Mouse (Mus musculus) hindbrain, embryonic 12.5 days (tissue): ENCODE data around the gene Ghitm. TPM values are rescaled to one million over a fixed set of nuclear protein-coding genes. Genes with fewer than 3 reads are reported as not detected.
A peak's percentile ranks its signal among the peaks of the same experiment; 100 is the strongest.
"Not testable (repeated sequence)": the region's sequence is repeated elsewhere in the genome, so short reads cannot be mapped to it uniquely, and the experiment has no call there.

Source experiments
- ATAC-seq: fragments of 200-750 bp; cut with Nextera tagmentation; 2 replicates; pipeline ENCODE4 v1.8.0; 2017; ENCODE audit warnings: moderate TSS enrichment; ENCODE audit not compliant: low FRiP score
- H3K27ac ChIP-seq: fragments of 300-500 bp; sonication (generic); 2 replicates; pipeline ENCODE4 v1.5.1; 2016; ENCODE audit warnings: mild to moderate bottlenecking
- H3K27me3 ChIP-seq: fragments of 300-500 bp; sonication (generic); 2 replicates; pipeline ENCODE4 v1.6.1; 2016; ENCODE audit warnings: mild to moderate bottlenecking
- H3K36me3 ChIP-seq: fragments of 300-500 bp; sonication (generic); 2 replicates; pipeline ENCODE4 v1.6.1; 2016; ENCODE audit warnings: mild to moderate bottlenecking
- H3K4me1 ChIP-seq: fragments of 300-500 bp; sonication (generic); 2 replicates; pipeline ENCODE4 v1.6.1; 2016
- H3K4me2 ChIP-seq: fragments of 300-500 bp; sonication (generic); replicated peaks from 2 replicates; pipeline ENCODE4 v1.6.1; 2016; ENCODE audit warnings: mild to moderate bottlenecking
- H3K4me3 ChIP-seq: fragments of 300-500 bp; sonication (generic); 2 replicates; pipeline ENCODE4 v1.5.1; 2016; ENCODE audit warnings: mild to moderate bottlenecking
- H3K9ac ChIP-seq: fragments of 300-500 bp; sonication (generic); 2 replicates; pipeline ENCODE4 v1.6.1; 2016; ENCODE audit warnings: mild to moderate bottlenecking, moderate library complexity
- H3K9me3 ChIP-seq: fragments of 300-500 bp; sonication (generic); replicated peaks from 2 replicates; pipeline ENCODE4 v1.6.1; 2016; ENCODE audit warnings: mild to moderate bottlenecking
- WGBS: fragments of 180-500 bp; shearing (Covaris S2); methylation state at CpG from one replicate; pipeline ENCODE4 v1.1.7; 2016; 5-methylcytosine and 5-hydroxymethylcytosine counted together
- polyA plus RNA-seq: library from polyadenylated mRNA; unstranded; fragments of >200 nt; fragmentation: Nextera tagmentation; extraction: Ambion mirVana; gene quantifications from 2 replicates; pipeline ENCODE4 v1.2.1, GENCODE M21; 2016

Gene Ghitm
- polyA plus RNA-seq, result 185 and 190 TPM in 2 replicates

- peaks cover 19% of the 10 kb centered on the region; the same call in 1 of the 2 replicates for H3K36me3 ChIP-seq
- peak within 1 kb of the TSS; percentile 69 for H3K4me2 ChIP-seq
- peak within 1 kb of the TSS; percentile 87 for H3K9ac ChIP-seq
- H3K9me3 ChIP-seq, result no peaks in the 10 kb centered on the region
- H3K4me1 ChIP-seq, result peaks cover 6% of the 10 kb centered on the region
- peak within 1 kb of the TSS; percentile 91 for H3K4me3 ChIP-seq
- under 1% methylated on average over 38 of the region's 38 CpGs for WGBS
- ATAC-seq, result peak; percentile 99
- H3K27ac ChIP-seq, result peak within 1 kb of the TSS; percentile 83
- H3K27me3 ChIP-seq, result no peaks in the 10 kb centered on the region
Measured at GRCm38 (mm10) chr14:37135127-37135593, at the start of gene Ghitm. Gene Ghitm, minus strand, starts transcription at chr14:37135272.

GRCm38 (mm10) chr14:37184871-37185270, 49.8 kb upstream of the Ghitm start:
- Histone ChIP-seq H3K36me3 (no peaks in the 10 kb centered on the region), H3K4me2 (no peak overlapping the region), H3K9ac (no peak overlapping the region), H3K9me3 (no peaks in the 10 kb centered on the region), H3K4me1 (no peaks in the 10 kb centered on the region), H3K4me3 (no peak overlapping the region), H3K27ac (no peak overlapping the region), H3K27me3 (no peaks in the 10 kb centered on the region)
- 92% methylated on average over 2 of the region's 2 CpGs for WGBS
- no peak for ATAC-seq

GRCm38 (mm10) chr14:37174484-37174883, 39.4 kb upstream of the Ghitm start:
- no peaks in the 10 kb centered on the region for H3K36me3 ChIP-seq
- H3K9me3 ChIP-seq, result no peaks in the 10 kb centered on the region
- no peaks in the 10 kb centered on the region for H3K4me1 ChIP-seq
- H3K27ac ChIP-seq, result no peak overlapping the region
- no peak overlapping the region for H3K9ac ChIP-seq
- no peak for ATAC-seq
- 79% methylated on average over 3 of the region's 3 CpGs for WGBS
- H3K4me2 ChIP-seq, result no peak overlapping the region
- H3K27me3 ChIP-seq, result no peaks in the 10 kb centered on the region
- no peak overlapping the region for H3K4me3 ChIP-seq

GRCm38 (mm10) chr14:37165266-37165926, 30.3 kb upstream of the Ghitm start:
- whole genome bisulfite sequencing, result 63% methylated on average over 1 of the region's 1 CpGs
- Histone ChIP-seq H3K9ac (no peak overlapping the region), H3K4me2 (no peak overlapping the region), H3K9me3 (no peaks in the 10 kb centered on the region), H3K4me1 (no peaks in the 10 kb centered on the region), H3K27ac (no peak overlapping the region), H3K4me3 (no peak overlapping the region), H3K36me3 (no peaks in the 10 kb centered on the region), H3K27me3 (no peaks in the 10 kb centered on the region)
- no peak for ATAC-seq

- Histone ChIP-seq H3K36me3 (no peaks in the 10 kb centered on the region), H3K9ac (no peak overlapping the region), H3K27me3 (no peaks in the 10 kb centered on the region), H3K9me3 (peaks cover 4% of the 10 kb centered on the region; the same call in 1 of the 2 replicates), H3K4me1 (no peaks in the 10 kb centered on the region), H3K27ac (no peak overlapping the region), H3K4me3 (no peak overlapping the region), H3K4me2 (no peak overlapping the region)
- ATAC-seq, result no peak
- WGBS, result 84% methylated on average over 4 of the region's 4 CpGs
Measured at GRCm38 (mm10) chr14:37164392-37165032, 29.4 kb upstream of the Ghitm start.

GRCm38 (mm10) chr14:37163277-37163956, 28.3 kb upstream of the Ghitm start:
- Histone ChIP-seq H3K4me2 (no peak overlapping the region), H3K9ac (no peak overlapping the region), H3K27me3 (no peaks in the 10 kb centered on the region), H3K27ac (no peak overlapping the region), H3K36me3 (no peaks in the 10 kb centered on the region), H3K4me1 (no peaks in the 10 kb centered on the region), H3K9me3 (peaks cover 5% of the 10 kb centered on the region; the same call in 1 of the 2 replicates), H3K4me3 (no peak overlapping the region)
- ATAC-seq, result no peak
- WGBS, result 81% methylated on average over 4 of the region's 4 CpGs

GRCm38 (mm10) chr14:37154391-37154790, 19.3 kb upstream of the Ghitm start:
- H3K9me3 ChIP-seq, result peaks cover 14% of the 10 kb centered on the region
- WGBS, result 85% methylated on average over 1 of the region's 1 CpGs
- no peaks in the 10 kb centered on the region for H3K4me1 ChIP-seq
- H3K27me3 ChIP-seq, result no peaks in the 10 kb centered on the region
- H3K9ac ChIP-seq, result no peak overlapping the region
- no peak for ATAC-seq
- no peak overlapping the region for H3K4me2 ChIP-seq
- no peaks in the 10 kb centered on the region for H3K36me3 ChIP-seq
- H3K4me3 ChIP-seq, result no peak overlapping the region
- no peak overlapping the region for H3K27ac ChIP-seq

- no peak overlapping the region for H3K4me2 ChIP-seq
- peaks cover 3% of the 10 kb centered on the region for H3K4me1 ChIP-seq
- ATAC-seq, result no peak
- H3K27me3 ChIP-seq, result no peaks in the 10 kb centered on the region
- WGBS, result 62% methylated on average over 8 of the region's 8 CpGs
- no peaks in the 10 kb centered on the region for H3K9me3 ChIP-seq
- no peak overlapping the region for H3K9ac ChIP-seq
- no peaks in the 10 kb centered on the region for H3K36me3 ChIP-seq
- no peak overlapping the region for H3K4me3 ChIP-seq
- no peak overlapping the region for H3K27ac ChIP-seq
Measured at GRCm38 (mm10) chr14:37139051-37139710, 4.1 kb upstream of the Ghitm start.

GRCm38 (mm10) chr14:37137596-37137995, 2.5 kb upstream of the Ghitm start:
- 86% methylated on average over 3 of the region's 3 CpGs for WGBS
- ATAC-seq, H3K4me2 ChIP-seq, H3K27ac ChIP-seq, H3K4me3 ChIP-seq, H3K36me3 ChIP-seq, H3K27me3 ChIP-seq, H3K9ac ChIP-seq, H3K4me1 ChIP-seq, H3K9me3 ChIP-seq: not testable (repeated sequence)

GRCm38 (mm10) chr14:37136110-37136509, 1.0 kb upstream of the Ghitm start:
- H3K36me3 ChIP-seq, result peaks cover 12% of the 10 kb centered on the region; the same call in 1 of the 2 replicates
- no peak overlapping the region for H3K4me3 ChIP-seq
- peak overlapping the region; percentile 64; the same call in 1 of the 2 replicates for H3K4me2 ChIP-seq
- no peak for ATAC-seq
- no peak overlapping the region for H3K27ac ChIP-seq
- 91% methylated on average over 4 of the region's 4 CpGs for WGBS
- no peaks in the 10 kb centered on the region for H3K9me3 ChIP-seq
- no peaks in the 10 kb centered on the region for H3K27me3 ChIP-seq
- peaks cover 6% of the 10 kb centered on the region for H3K4me1 ChIP-seq
- no peak overlapping the region for H3K9ac ChIP-seq

- Histone ChIP-seq H3K9ac (peak overlapping the region; percentile 32), H3K4me2 (peak overlapping the region; percentile 64), H3K36me3 (peaks cover 15% of the 10 kb centered on the region; the same call in 1 of the 2 replicates), H3K4me1 (peaks cover 6% of the 10 kb centered on the region), H3K4me3 (peak overlapping the region; percentile 91), H3K27me3 (no peaks in the 10 kb centered on the region), H3K27ac (0 out of 2 replicates have a peak overlapping the region, but pooled peaks have one; percentile 44), H3K9me3 (no peaks in the 10 kb centered on the region)
- peak; percentile 73 for ATAC-seq
- 2% methylated on average over 10 of the region's 10 CpGs for WGBS
Measured at GRCm38 (mm10) chr14:37135671-37136070, 599 bp upstream of the Ghitm start.
